Mouse (Mus musculus) Patski (cell line): ENCODE measurements around the gene Mmrn1. TPM values are rescaled to one million over a fixed set of nuclear protein-coding genes. Genes with fewer than 3 reads are reported as not detected.

Experiments
- ATAC-seq: fragments of 100-300 bp; one replicate; pipeline ENCODE4 v1.8.0; 2021
- CTCF ChIA-PET: fragments of 350-600 bp; sonication (Branson Sonifier 250); formaldehyde crosslinking; loops from one replicate; lab custom pipeline; 2022; ENCODE audit warnings: inconsistent platforms; lab: Charles Lee
- POLR2A ChIA-PET: fragments of 350-600 bp; sonication (Branson Sonifier 250); formaldehyde crosslinking; loops from one replicate; lab custom pipeline; 2022; ENCODE audit warnings: antibody characterized with exemption, inconsistent platforms; lab: Charles Lee
- DNase-seq: peaks from one replicate; pipeline ENCODE4 v3.0.0-alpha.2; 2011; ENCODE audit warnings: low read depth, low spot score
- H3K27me3 ChIP-seq: fragments of 371-371 bp; one replicate; pipeline ENCODE4 v1.5.1; 2021
- CTCF ChIP-seq: fragments of 100-300 bp; IDR thresholded peaks from one replicate; pipeline ENCODE4 v1.5.1; 2021
- in situ Hi-C: fragments of 300-500 bp; cut with MboI; formaldehyde crosslinking; loops from 3 replicates; pipeline ENCODE4 v1.11.1; 2018; ENCODE audit warnings: low pct_unique_long_range_greater_than_20kb, mixed read lengths
- polyA plus RNA-seq: library from polyadenylated mRNA; unstranded; gene quantifications from one replicate; pipeline ENCODE4 v1.2.3, GENCODE M21; 2021

Mmrn1 gene
- polyA plus RNA-seq, 1 experiment from 2014 or later: not detected

DNA sequence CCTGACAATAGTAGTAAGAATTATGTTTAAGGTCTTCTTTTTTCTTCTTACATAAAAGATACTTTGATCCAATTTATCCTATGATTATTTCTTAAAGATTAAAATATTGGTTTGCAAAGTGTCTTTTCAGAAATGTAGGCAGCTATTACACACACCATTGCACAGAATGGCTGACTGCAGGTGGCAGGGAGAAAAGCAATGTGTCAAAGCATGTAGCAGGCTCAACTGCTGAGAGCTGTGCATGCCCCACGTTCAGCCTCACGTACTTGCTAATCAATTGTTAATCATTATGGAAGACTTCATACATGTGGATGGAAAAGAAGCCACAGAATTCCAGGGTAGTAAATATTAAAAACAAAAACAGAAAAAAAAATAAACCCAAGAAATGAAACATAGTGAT lies 37.1 kb downstream of the Mmrn1 start:
- TF ChIP-seq CTCF: no peak
- CTCF ChIA-PET: no interaction called here
- peaks cover 50% of the 10 kb centered on the region for H3K27me3 ChIP-seq
- in situ Hi-C loops: no loop called here
- POLR2A ChIA-PET: no interaction called here
- ATAC-seq: no peak
- DNase-seq: no peak

DNA sequence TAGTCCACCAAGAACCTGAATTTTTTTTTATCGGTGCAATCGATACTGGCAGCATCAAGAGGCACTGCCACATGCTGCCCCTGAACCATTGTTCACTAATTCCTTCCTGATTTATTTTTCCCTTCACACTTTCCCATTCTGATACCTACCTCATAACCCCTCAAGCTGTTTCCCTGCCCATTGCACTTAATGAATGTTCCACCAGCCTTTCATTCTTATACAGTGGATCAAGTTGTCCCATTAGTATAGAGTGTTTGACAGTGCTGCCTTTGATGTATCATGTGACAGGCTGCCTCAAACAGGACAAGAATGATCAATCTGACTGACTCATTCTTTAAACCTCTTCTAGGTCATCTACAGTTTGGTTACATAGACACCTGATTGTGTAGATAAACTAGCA lies 37.9 kb downstream of the Mmrn1 start:
- POLR2A ChIA-PET: no interaction called here
- no peak for DNase-seq
- peaks cover 48% of the 10 kb centered on the region for H3K27me3 ChIP-seq
- CTCF ChIA-PET: interaction anchor here (1.0 kb wide), 1 partner anchor 12 kb away, joined by 3 read pairs; no protein-coding TSS in a partner anchor
- no peak for ATAC-seq
- in situ Hi-C loops: no loop called here
- no peak for TF ChIP-seq CTCF

DNA sequence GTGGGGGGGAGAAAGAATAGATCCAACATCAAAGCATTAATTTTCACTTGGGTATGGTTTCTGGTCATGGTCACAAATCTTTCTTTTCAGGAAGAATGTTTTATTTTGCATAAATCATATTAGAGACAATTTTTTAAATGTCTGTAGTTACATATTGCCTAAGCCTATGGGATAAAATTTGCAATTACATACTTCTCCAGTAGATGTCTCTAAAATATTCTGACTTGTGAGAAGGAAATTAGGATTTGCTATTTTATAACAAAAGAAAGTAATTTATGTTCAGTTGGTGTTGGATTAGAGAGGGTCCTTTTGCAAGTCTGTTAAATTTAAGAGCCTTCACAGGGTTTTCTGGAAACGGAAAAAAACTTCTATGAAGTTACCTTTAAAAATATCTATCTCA lies 39.0 kb downstream of the Mmrn1 start:
- DNase-seq (no peak), ATAC-seq (no peak)
- ChIA-PET POLR2A (no interaction called here), CTCF (no interaction called here)
- in situ Hi-C loops: no loop called here
- no peak for TF ChIP-seq CTCF
- H3K27me3 ChIP-seq: peaks cover 43% of the 10 kb centered on the region

DNA sequence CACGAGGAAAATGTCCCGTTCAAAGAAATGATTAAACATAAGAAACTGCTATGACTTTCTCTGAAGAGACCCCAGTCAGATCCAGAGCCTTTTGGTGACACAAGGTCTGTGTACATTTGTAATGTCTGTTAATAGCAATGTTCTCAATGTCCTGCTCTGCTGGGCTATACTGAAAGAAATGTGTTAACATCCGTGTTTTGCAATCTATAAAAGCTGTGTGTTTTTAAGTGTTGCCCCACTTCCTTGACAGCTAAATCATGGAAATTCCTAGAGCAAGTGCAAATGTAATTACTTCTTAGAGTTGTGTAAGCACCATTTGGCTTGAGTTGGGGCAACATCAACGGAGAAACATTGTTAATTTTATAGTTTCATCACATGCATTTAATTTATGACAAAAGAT lies 42.2 kb downstream of the Mmrn1 start:
- in situ Hi-C loops: no loop called here
- no peak for ATAC-seq
- DNase-seq: no peak
- no peak for TF ChIP-seq CTCF
- H3K27me3 ChIP-seq: peaks cover 21% of the 10 kb centered on the region
- POLR2A ChIA-PET: no interaction called here
- CTCF ChIA-PET: no interaction called here

DNA sequence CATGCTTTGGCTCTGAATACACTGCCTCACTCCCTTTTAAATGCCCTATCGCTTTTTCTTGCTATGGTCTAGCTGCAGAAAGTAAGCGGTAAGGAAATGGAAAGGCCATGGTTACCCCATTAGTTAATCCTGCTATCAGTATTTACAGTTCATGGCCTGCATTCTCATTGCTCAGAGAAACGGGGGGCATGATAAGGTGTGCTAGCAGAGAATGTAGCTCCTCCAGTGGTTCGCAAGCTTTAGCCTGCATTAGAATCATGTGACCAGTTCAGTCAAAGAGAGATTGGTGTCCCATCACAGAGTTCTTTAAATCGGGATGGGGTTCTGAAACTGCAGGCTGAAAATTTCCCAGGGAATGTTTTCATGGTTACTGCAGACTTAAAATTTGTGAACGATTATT lies 44.6 kb downstream of the Mmrn1 start:
- CTCF ChIA-PET: no interaction called here
- TF ChIP-seq CTCF: no peak
- ATAC-seq: no peak

DNA sequence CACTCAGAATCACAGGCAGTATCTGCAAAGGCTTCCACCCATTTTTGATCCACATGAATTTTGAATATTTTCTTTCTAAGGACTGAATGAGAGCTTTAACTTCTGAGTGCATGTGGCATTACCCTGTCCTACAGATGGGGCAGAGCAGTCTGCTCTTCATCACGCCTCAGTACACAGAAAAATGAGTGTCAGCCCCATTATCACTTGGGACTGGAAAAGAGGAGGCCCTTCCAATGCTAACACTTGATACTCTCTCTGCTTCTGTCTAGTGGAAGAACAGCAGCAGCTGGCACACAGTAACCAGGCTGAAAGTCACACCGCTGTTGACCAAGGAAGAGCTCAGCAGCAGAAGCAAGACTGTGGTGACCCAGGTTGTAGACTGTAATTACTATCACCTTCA lies 46.0 kb downstream of the Mmrn1 start:
- CTCF ChIA-PET: no interaction called here
- no peak for TF ChIP-seq CTCF
- H3K27me3 ChIP-seq: peaks cover 29% of the 10 kb centered on the region
- no peak for ATAC-seq
- in situ Hi-C loops: no loop called here
- no peak for DNase-seq
- POLR2A ChIA-PET: no interaction called here

More for the DNA sequence above, 44.6 kb downstream of the Mmrn1 start:
- H3K27me3 ChIP-seq: peaks cover 24% of the 10 kb centered on the region
- no peak for DNase-seq
- in situ Hi-C loops: no loop called here
- POLR2A ChIA-PET: no interaction called here

DNA sequence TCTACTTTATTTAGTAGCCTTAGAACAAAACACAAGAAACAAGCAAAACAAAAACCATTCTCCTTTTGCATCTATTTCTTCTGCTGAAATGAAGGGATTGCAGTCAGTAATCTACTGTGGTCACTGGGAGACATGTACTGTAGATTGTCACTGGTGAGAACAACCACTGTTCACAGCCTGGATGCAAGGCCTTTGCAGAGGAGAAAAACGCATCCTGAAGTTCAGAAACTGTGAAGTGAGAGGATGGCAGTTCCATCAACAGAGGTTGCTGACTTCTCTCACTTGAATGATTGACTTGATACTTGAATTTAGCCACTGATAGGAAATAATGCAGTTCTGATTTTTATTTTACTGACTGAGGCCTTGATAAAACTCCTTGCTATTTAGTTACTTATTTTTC lies 53.8 kb downstream of the Mmrn1 start:
- H3K27me3 ChIP-seq: peaks cover 12% of the 10 kb centered on the region
- ATAC-seq: no peak
- ChIA-PET CTCF (no interaction called here), POLR2A (no interaction called here)
- no peak for DNase-seq
- no peak for TF ChIP-seq CTCF
- in situ Hi-C loops: no loop called here

DNA sequence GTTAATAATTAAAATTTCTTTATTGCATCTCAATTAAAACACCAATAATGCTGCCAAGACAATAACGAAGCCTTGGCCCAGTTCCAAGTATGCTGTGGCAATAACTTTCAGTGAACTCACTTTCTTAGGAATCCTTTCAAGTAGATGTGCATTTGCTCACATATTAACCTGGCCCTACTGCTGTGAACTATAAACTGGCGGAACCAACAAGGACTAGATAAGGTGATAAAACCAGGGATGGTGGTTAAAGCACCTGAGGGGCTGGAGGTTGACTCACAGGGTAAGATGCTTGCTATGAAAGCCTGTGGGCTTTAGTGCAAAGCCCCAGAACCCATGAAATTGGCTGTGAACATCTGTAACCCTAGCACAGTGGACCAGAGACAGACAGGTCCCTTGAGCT lies 54.3 kb downstream of the Mmrn1 start:
- in situ Hi-C loops: no loop called here
- DNase-seq (no peak), ATAC-seq (no peak)
- TF ChIP-seq CTCF: no peak
- CTCF ChIA-PET: no interaction called here
- H3K27me3 ChIP-seq: peaks cover 11% of the 10 kb centered on the region
- POLR2A ChIA-PET: no interaction called here

DNA sequence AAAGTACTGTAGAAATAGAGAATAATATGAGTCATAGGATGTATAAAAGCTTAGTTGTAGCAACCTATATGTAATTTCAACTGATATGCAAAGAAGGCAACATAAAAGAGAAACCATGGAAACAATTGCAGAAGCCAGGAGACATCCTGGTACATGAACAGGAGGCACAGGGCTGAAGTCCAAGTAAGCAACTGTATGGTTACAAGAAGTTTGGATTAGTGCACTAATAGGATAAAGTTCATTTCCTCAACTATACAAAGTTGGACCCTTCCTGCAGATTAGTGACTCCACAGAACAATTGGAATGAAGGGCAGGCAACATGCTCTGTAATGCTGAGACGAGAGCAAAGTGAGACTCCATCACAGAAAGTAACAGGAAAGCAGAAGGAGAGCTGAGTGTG lies 59.6 kb downstream of the Mmrn1 start:
- CTCF ChIA-PET: interaction anchor here (1.0 to 1.7 kb wide), 2 partner anchors 78 to 306 kb away, joined by 3 read pairs; no protein-coding TSS in a partner anchor
- ATAC-seq (no peak), DNase-seq (no peak)
- in situ Hi-C loops: no loop called here
- no peak for TF ChIP-seq CTCF
- POLR2A ChIA-PET: no interaction called here
- peaks cover 6% of the 10 kb centered on the region for H3K27me3 ChIP-seq

DNA sequence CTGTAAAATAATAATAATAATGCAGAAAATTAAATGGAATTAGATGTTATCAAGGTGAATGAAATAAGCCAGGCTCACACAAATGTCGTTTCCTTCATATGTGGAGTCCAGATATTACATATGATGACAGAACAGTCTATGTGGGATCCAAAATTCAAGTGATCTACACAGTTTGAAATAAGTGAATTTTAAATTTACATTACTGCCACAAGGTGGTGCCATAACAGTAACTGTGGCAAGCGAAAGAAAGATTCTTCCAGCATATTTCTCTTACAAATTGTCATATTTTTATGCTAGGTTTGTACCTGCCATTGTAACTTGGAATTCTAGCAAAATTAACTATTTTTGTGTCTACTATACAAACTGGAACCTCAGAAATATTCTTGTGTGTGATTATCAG lies 61.1 kb downstream of the Mmrn1 start:
- peak; percentile 36 for TF ChIP-seq CTCF
- no peak for DNase-seq
- in situ Hi-C loops: loop anchor here (5.0 kb wide), 1 partner anchor 316 kb away; no protein-coding TSS in a partner anchor
- POLR2A ChIA-PET: no interaction called here
- peaks cover 6% of the 10 kb centered on the region for H3K27me3 ChIP-seq
- CTCF ChIA-PET: no interaction called here
- no peak for ATAC-seq

DNA sequence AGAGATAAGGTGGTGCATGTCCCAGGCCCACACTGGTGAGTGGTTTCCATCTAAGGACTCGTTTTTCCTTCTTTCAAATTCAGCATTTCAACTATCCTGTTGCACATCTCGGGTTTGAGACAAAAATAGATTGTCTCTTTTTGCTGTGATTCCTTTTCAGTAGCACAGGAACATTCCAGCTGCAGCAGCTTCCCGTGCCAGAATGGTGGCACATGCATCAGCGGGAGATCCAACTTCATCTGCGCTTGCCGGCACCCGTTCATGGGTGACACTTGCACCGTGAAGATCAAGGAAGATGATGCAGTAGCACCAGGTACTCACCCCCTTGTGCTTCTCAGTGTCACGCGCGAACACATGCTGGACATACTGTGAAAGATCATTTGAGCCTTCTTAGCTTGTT lies 62.1 kb downstream of the Mmrn1 start:
- ChIA-PET POLR2A (no interaction called here), CTCF (no interaction called here)
- peaks cover 6% of the 10 kb centered on the region for H3K27me3 ChIP-seq
- no peak for TF ChIP-seq CTCF
- ATAC-seq (no peak), DNase-seq (no peak)
- in situ Hi-C loops: loop anchor here (5.0 kb wide), 1 partner anchor 315 kb away; no protein-coding TSS in a partner anchor

DNA sequence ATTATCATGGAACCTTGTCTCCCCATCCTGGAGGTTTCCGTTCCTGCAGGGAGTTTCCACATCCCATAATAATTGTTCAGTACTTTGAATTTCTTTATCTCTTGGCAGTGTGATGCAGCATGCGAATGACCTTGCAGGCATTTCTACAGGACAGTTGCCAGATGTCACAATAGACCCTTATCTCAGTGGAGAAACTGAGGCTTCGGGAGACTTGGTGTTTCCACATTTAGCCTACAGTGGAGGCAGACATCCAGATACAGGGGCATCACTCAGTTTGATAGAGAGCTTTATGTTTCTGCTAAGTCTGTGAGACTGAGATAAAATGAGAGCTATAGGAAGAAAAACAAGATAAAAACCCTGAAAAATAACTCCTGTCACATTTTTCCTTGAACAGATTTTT lies 63.0 kb downstream of the Mmrn1 start:
- DNase-seq: no peak
- in situ Hi-C loops: loop anchor here (5.0 kb wide), 1 partner anchor 314 kb away; no protein-coding TSS in a partner anchor
- peaks cover 3% of the 10 kb centered on the region for H3K27me3 ChIP-seq
- POLR2A ChIA-PET: no interaction called here
- CTCF ChIA-PET: no interaction called here
- no peak for ATAC-seq
- TF ChIP-seq CTCF: no peak
